Mouse (Mus musculus): ENCODE results near the gene Erbb3.

- no peak for TF ChIP-seq CTCF (IDR thresholded peaks at IDR 0.05; ENCODE audit: control insufficient read depth, insufficient read depth, insufficient replicate concordance, low read depth, low read length)
- TF ChIP-seq POLR2A (IDR thresholded peaks at IDR 0.05; ENCODE audit: control insufficient read depth, low read depth, low read length) = no peak
Observed at GRCm38 (mm10) chr10:128526366-128527356, 62.8 kb downstream of the Erbb3 start.

All from testis, adult 2 months (tissue).